Mouse (Mus musculus) C2C12 (cell line): ENCODE measurements around the gene Spen. TPM values are rescaled to one million over a fixed set of nuclear protein-coding genes. Genes with fewer than 3 reads are reported as not detected.

Source experiments
- H3K27me3 ChIP-seq: one replicate; pipeline ENCODE4 v1.6.1; 2011; ENCODE audit not compliant: control insufficient read depth, insufficient read depth, insufficient read length
- H3K36me3 ChIP-seq: one replicate; pipeline ENCODE4 v1.6.1; 2011; ENCODE audit not compliant: control insufficient read depth, insufficient read depth
- H3K4me3 ChIP-seq: one replicate; pipeline ENCODE4 v1.5.1; 2011; ENCODE audit warnings: mild to moderate bottlenecking, control low read depth; ENCODE audit not compliant: poor library complexity, insufficient read depth, severe bottlenecking
- H3K79me2 ChIP-seq: one replicate; pipeline ENCODE4 v1.6.1; 2011; ENCODE audit not compliant: control insufficient read depth, insufficient read depth
- H3K79me3 ChIP-seq: one replicate; pipeline ENCODE4 v1.6.1; 2011; ENCODE audit warnings: low read depth, control low read depth
- H3ac ChIP-seq: one replicate; pipeline ENCODE3; 2011; ENCODE audit warnings: low read depth; ENCODE audit not compliant: control insufficient read depth, insufficient read length
- CEBPB ChIP-seq: IDR thresholded peaks from one replicate; pipeline ENCODE4 v1.6.1; 2011; ENCODE audit warnings: low read depth, mild to moderate bottlenecking, control low read depth, moderate library complexity
- CTCF ChIP-seq: IDR thresholded peaks from one replicate; pipeline ENCODE4 v1.5.1; 2011; ENCODE audit not compliant: control insufficient read depth, insufficient read depth, insufficient read length
- FOSL1 ChIP-seq: IDR thresholded peaks from one replicate; pipeline ENCODE4 v1.8.0; 2011; ENCODE audit warnings: mild to moderate bottlenecking, low read length; ENCODE audit not compliant: poor library complexity, insufficient read depth, severe bottlenecking
- MAX ChIP-seq: IDR thresholded peaks from one replicate; pipeline ENCODE4 v1.6.1; 2011; ENCODE audit warnings: mild to moderate bottlenecking, control low read depth
- MYOD1 ChIP-seq: IDR thresholded peaks from one replicate; pipeline ENCODE4 v1.6.1; 2011; ENCODE audit warnings: low read depth; ENCODE audit not compliant: control insufficient read depth, insufficient read length
- MYOG ChIP-seq: IDR thresholded peaks from one replicate; pipeline ENCODE4 v1.6.1; 2011; ENCODE audit not compliant: control insufficient read depth, insufficient read length; ENCODE audit errors: extremely low read depth
- USF1 ChIP-seq: IDR thresholded peaks from one replicate; pipeline ENCODE4 v1.6.1; 2011; ENCODE audit warnings: low read depth, mild to moderate bottlenecking, control low read depth, moderate library complexity
- polyA plus RNA-seq: library from polyadenylated mRNA; unstranded; fragments of >200 nt; fragmentation: generic; extraction: Trizol; gene quantifications from one replicate; pipeline ENCODE4 v1.2.1, GENCODE M21; 2012; ENCODE audit warnings: missing spikeins

Spen gene
- polyA plus RNA-seq, 1 experiment = 12.1 TPM

DNA sequence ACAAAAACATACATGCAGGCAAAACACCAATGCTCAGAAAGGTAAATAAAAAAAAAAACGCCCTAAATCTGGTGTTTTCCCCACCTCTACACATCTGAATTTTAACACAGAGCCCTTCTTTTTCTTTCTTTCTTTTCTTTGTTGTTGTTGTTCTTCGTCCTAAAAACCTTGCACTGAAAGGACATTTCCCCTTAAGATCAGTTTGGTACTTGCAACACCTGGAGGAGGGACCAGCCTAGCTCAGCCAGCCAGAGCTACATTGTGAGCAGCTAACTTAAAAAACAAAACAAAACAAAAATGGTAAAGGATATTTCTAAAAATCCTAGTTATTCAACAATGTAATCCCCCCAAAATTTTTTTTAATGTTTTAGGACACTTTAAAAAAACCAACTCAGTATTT, 6.1 kb upstream of the Spen start:
- no peaks in the 10 kb centered on the region for H3K79me2 ChIP-seq
- no peaks in the 10 kb centered on the region for H3K27me3 ChIP-seq
- TF ChIP-seq CTCF (no peak), FOSL1 (no peak), USF1 (no peak), MYOD1 (no peak), MAX (no peak), CEBPB (no peak), MYOG (no peak)
- H3K4me3 ChIP-seq = no peak overlapping the region
- no peaks in the 10 kb centered on the region for H3K79me3 ChIP-seq
- no peaks in the 10 kb centered on the region for H3K36me3 ChIP-seq
- H3ac ChIP-seq = no peak overlapping the region

DNA sequence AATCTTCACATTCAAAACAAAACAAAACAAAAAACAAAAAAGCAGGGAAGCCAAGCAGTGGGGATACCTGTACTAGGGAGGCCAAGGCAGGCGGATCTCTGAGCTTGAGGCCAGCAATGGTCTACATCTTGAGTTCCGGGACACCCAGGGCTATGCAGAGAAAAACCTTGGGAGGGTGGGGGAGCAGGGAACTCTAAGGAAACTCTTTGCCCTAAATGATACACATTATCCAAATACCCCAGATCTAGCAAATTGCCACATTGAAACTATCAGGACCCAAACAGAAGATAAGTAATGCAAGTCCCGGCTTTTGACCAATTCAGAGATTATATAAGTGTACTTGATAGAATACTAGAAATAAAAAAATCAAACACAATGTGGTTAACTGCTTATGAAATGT, 5.2 kb upstream of the Spen start:
- Histone ChIP-seq H3K79me2 (no peaks in the 10 kb centered on the region), H3ac (no peak overlapping the region), H3K27me3 (no peaks in the 10 kb centered on the region), H3K4me3 (no peak overlapping the region), H3K36me3 (no peaks in the 10 kb centered on the region), H3K79me3 (no peaks in the 10 kb centered on the region)
- TF ChIP-seq MAX = no peak
- no peak for TF ChIP-seq USF1
- TF ChIP-seq MYOD1 = no peak
- TF ChIP-seq FOSL1 = no peak
- no peak for TF ChIP-seq CEBPB
- TF ChIP-seq MYOG = no peak
- no peak for TF ChIP-seq CTCF

DNA sequence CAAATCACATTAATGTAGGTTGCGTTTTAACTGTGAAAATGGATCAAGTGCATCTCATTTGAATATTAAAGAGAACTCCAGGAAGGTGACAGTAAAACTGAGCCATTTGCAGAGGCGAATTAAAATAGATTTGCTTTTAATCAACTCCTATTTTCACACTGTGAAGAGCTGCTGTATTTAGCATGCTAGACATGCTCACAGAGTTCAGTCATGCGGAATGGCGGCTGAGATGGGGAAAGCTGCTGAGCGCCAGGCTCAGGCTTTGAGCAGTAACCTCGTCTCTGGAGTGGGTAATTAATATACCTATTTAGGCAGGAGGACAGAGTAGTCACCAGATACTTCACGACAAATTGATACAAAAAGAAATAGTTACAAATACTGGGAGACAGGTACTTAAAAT, 3.5 kb upstream of the Spen start:
- TF ChIP-seq MAX (no peak), CEBPB (no peak), MYOG (no peak), CTCF (no peak), FOSL1 (no peak), USF1 (no peak), MYOD1 (no peak)
- no peak overlapping the region for H3ac ChIP-seq
- no peaks in the 10 kb centered on the region for H3K27me3 ChIP-seq
- H3K4me3 ChIP-seq = no peak overlapping the region
- no peaks in the 10 kb centered on the region for H3K36me3 ChIP-seq
- peaks cover 11% of the 10 kb centered on the region for H3K79me3 ChIP-seq
- peaks cover 14% of the 10 kb centered on the region for H3K79me2 ChIP-seq

DNA sequence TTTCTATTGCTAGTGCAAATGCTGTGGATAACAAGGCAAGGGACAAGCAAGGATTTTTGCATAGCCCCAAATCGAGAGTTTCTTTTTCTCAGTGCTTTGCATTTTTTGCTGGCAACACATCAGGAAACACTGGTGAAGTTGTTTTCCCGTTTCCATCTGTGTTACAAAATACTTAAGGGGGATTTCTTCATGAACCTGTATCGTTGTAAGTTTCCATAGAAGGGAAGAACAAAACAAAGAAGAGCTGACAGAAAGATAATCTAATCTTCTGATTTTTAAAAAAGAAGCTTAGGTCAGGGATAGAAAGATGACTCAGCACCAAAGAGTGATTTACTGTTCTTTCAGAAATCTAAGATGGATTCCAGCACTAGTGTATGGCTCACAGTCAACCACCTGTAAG, 2.4 kb upstream of the Spen start:
- H3K36me3 ChIP-seq = no peaks in the 10 kb centered on the region
- H3K79me2 ChIP-seq = peaks cover 24% of the 10 kb centered on the region
- H3ac ChIP-seq = no peak overlapping the region
- TF ChIP-seq CTCF = no peak
- no peak for TF ChIP-seq FOSL1
- TF ChIP-seq CEBPB = no peak
- no peak for TF ChIP-seq MYOG
- TF ChIP-seq USF1 = no peak
- TF ChIP-seq MYOD1 = no peak
- no peak overlapping the region for H3K4me3 ChIP-seq
- no peaks in the 10 kb centered on the region for H3K27me3 ChIP-seq
- H3K79me3 ChIP-seq = peaks cover 21% of the 10 kb centered on the region

DNA sequence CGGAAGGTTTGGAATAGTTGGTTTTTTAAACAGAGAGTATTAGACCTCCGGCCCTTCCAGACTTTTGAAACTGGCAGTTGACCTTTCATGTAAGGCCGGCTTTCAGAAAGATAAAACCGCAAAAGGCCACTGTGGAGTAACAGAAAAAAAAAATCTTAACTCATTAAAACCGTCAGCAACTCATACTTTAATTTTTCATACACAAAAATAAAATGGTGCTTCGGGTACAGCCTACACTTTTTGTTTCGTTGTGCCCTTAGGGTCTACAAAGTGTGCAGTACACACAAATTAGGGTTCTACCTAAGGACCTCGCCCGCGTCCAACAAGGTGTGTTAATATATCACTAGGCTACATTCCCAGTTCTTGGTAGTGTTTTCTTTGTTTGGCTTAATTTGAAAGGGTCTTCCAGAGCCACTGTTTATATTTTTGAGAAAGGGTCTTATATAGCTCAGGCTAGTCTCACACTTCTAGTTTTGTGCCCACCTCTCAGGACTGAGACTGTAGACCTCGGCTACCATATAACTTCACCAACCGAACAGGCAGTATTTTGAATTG, 893 bp upstream of the Spen start:
- peak overlapping the region; percentile 46 for H3ac ChIP-seq
- peak overlapping the region; percentile 33 for H3K4me3 ChIP-seq
- TF ChIP-seq MAX (no peak), CEBPB (no peak), MYOD1 (no peak), USF1 (no peak), CTCF (no peak), FOSL1 (no peak), MYOG (no peak)
- H3K27me3 ChIP-seq = no peaks in the 10 kb centered on the region
- peaks cover 34% of the 10 kb centered on the region for H3K79me3 ChIP-seq
- peaks cover 40% of the 10 kb centered on the region for H3K79me2 ChIP-seq
- H3K36me3 ChIP-seq = no peaks in the 10 kb centered on the region

DNA sequence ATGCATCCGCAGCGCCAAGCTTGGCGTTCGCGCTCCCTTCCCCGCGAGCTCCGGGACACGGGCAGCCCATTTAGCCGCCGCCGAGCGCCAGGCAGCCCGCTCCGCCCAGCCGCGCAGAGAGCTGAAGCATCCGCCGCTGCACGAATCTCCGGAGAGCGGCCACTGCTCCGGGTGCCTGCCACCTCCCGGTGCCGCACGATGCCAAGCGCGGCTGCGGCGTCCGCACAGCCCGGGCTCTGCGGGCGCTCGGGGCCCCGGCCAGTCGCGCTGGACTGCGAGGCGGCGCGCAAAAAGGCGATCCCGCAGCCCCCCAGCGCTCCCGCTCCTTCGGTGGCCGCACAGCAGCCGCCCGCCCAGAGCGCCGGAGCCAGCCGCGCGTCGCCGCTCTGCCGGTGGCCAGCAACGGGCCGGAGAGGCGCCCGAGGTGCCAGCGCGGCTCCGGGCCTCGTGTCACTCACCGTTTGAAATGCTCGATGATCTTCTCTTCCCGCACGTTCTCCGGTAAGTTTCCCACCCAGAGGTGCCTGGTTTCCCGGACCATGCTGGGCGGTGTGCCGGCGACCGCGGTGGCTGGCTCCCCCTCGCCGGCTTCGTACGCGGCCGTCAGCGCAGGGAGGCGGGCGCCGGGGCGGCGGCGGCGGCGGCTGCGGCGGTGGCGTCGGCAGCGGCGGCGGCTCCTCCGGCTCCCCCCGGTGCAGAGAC, 540 bp downstream of the Spen start:
- H3ac ChIP-seq = peak overlapping the region; percentile 87
- peak overlapping the region; percentile 84 for H3K4me3 ChIP-seq
- no peaks in the 10 kb centered on the region for H3K36me3 ChIP-seq
- TF ChIP-seq CEBPB (no peak), MAX (peak; percentile 15), CTCF (no peak), USF1 (no peak), FOSL1 (no peak), MYOD1 (no peak), MYOG (no peak)
- H3K27me3 ChIP-seq = no peaks in the 10 kb centered on the region
- peaks cover 54% of the 10 kb centered on the region for H3K79me2 ChIP-seq
- H3K79me3 ChIP-seq = peaks cover 48% of the 10 kb centered on the region
